Comparison of ENCODE assay signal across 26 mouse cellular contexts in genomic region chr3:145440993-145441392, GRCm38 (mm10).
"Had no signal": no experiment of that assay in that cellular context is flagged by ENCODE, and none has a peak within 500 bp of the region (broad histone marks: within the 10 kb centered on the region; RNA-seq: fewer than 3 reads in every experiment).

No protein-coding gene starts in this region.

- H3K9ac ChIP-seq: embryonic facial prominence, embryonic 12.5 days; embryonic facial prominence, embryonic 13.5 days; embryonic facial prominence, embryonic 15.5 days; forebrain, embryonic 12.5 days; forebrain, embryonic 13.5 days; forebrain, embryonic 15.5 days; forebrain, postnatal 0 days had no signal

- DNase-seq: cerebellum, adult 9-10 months; cerebellum, adult 9-11 months; cerebellum, postnatal 10 days; cerebellum, postnatal 14 days; cerebellum, postnatal 25 days; cerebellum, postnatal 36 days; embryo, embryonic 11 days; forebrain, postnatal 0 days; gastrocnemius, adult 2 months; gastrocnemius, postnatal 10 days; gastrocnemius, postnatal 14 days; gastrocnemius, postnatal 25 days; gastrocnemius, postnatal 36 days; heart, adult 18-20 months; heart, adult 2 months had no signal

- H3K4me3 ChIP-seq: embryonic facial prominence, embryonic 10.5 days; embryonic facial prominence, embryonic 12.5 days; embryonic facial prominence, embryonic 13.5 days; embryonic facial prominence, embryonic 15.5 days; erythroblast, embryonic 14.5 days; forebrain, embryonic 10.5 days; forebrain, embryonic 12.5 days; forebrain, embryonic 13.5 days; forebrain, embryonic 15.5 days; gastrocnemius, adult 2 months; heart, adult 2 months had no signal

- H3K4me2 ChIP-seq: embryonic facial prominence, embryonic 12.5 days; embryonic facial prominence, embryonic 13.5 days; embryonic facial prominence, embryonic 15.5 days; forebrain, embryonic 12.5 days; forebrain, embryonic 13.5 days; forebrain, embryonic 15.5 days had no signal

- ATAC-seq: forebrain, embryonic 13.5 days; forebrain, embryonic 14.5 days; forebrain, embryonic 15.5 days; forebrain, embryonic 16.5 days; forebrain, postnatal 0 days had no signal

- H3K4me1 ChIP-seq: embryonic facial prominence, embryonic 10.5 days; embryonic facial prominence, embryonic 12.5 days; embryonic facial prominence, embryonic 13.5 days; embryonic facial prominence, embryonic 15.5 days; forebrain, embryonic 15.5 days had no signal

- H3K27me3 ChIP-seq: embryonic facial prominence, embryonic 12.5 days; embryonic facial prominence, embryonic 13.5 days; embryonic facial prominence, embryonic 15.5 days; forebrain, embryonic 12.5 days; forebrain, embryonic 13.5 days; forebrain, embryonic 15.5 days had no signal

- H3K27ac ChIP-seq: embryonic facial prominence, embryonic 10.5 days; embryonic facial prominence, embryonic 12.5 days; embryonic facial prominence, embryonic 13.5 days; embryonic facial prominence, embryonic 15.5 days; forebrain, embryonic 10.5 days; forebrain, embryonic 12.5 days; forebrain, embryonic 13.5 days; forebrain, embryonic 15.5 days; gastrocnemius, adult 2 months; heart, adult 2 months had no signal

- H3K36me3 ChIP-seq: embryonic facial prominence, embryonic 10.5 days; embryonic facial prominence, embryonic 12.5 days; embryonic facial prominence, embryonic 13.5 days; embryonic facial prominence, embryonic 15.5 days; forebrain, embryonic 10.5 days; forebrain, embryonic 12.5 days; forebrain, embryonic 15.5 days had no signal

- H3K9me3 ChIP-seq: embryonic facial prominence, embryonic 10.5 days; embryonic facial prominence, embryonic 12.5 days; embryonic facial prominence, embryonic 13.5 days; embryonic facial prominence, embryonic 15.5 days; forebrain, embryonic 10.5 days; forebrain, embryonic 12.5 days; forebrain, embryonic 13.5 days; forebrain, embryonic 15.5 days had no signal
